Mouse (Mus musculus): ENCODE results near the gene Map3k5. TPM values are rescaled to one million over a fixed set of nuclear protein-coding genes. Genes with fewer than 3 reads are reported as not detected.

Gene Map3k5
- total RNA-seq, 2 experiments from 2014 or later, result 36.5 to 39.3 TPM

GRCm38 (mm10) chr10:20025781-20026520 is 91.7 kb downstream of the Map3k5 start:
- no peak for DNase-seq (ENCODE audit: extremely low spot score in 1 of 2, low spot score in 2 of 2)
- intact Hi-C loops (cut with DNase I), result no loop called here

- no peak for DNase-seq (ENCODE audit: extremely low spot score in 1 of 2, low spot score in 2 of 2)
- intact Hi-C loops (cut with DNase I), result no loop called here
Observed at GRCm38 (mm10) chr10:20030703-20031102, 96.4 kb downstream of the Map3k5 start.

- peak; percentile 46 to 71 for DNase-seq (ENCODE audit: extremely low spot score in 1 of 2, low spot score in 2 of 2)
- intact Hi-C loops (cut with DNase I), result no loop called here
Observed at GRCm38 (mm10) chr10:20031936-20032335, 97.7 kb downstream of the Map3k5 start.

- intact Hi-C loops (cut with DNase I), result no loop called here
- no peak for DNase-seq (ENCODE audit: extremely low spot score in 1 of 2, low spot score in 2 of 2)
Observed at GRCm38 (mm10) chr10:20036375-20036774, 102.1 kb downstream of the Map3k5 start.

GRCm38 (mm10) chr10:20036846-20037245 is 102.6 kb downstream of the Map3k5 start:
- intact Hi-C loops (cut with DNase I), result no loop called here
- DNase-seq (ENCODE audit: extremely low spot score in 1 of 2, low spot score in 2 of 2), result no peak

- no peak for DNase-seq (ENCODE audit: extremely low spot score in 1 of 2, low spot score in 2 of 2)
- intact Hi-C loops (cut with DNase I), result no loop called here
Observed at GRCm38 (mm10) chr10:20039531-20039930, 105.3 kb downstream of the Map3k5 start.

GRCm38 (mm10) chr10:20040116-20040515 is 105.8 kb downstream of the Map3k5 start:
- DNase-seq (ENCODE audit: extremely low spot score in 1 of 2, low spot score in 2 of 2), result peak in 1 of 2 experiments; percentile 30
- intact Hi-C loops (cut with DNase I), result no loop called here

- intact Hi-C loops (cut with DNase I), result no loop called here
- no peak for DNase-seq (ENCODE audit: extremely low spot score in 1 of 2, low spot score in 2 of 2)
Observed at GRCm38 (mm10) chr10:20040677-20041076, 106.4 kb downstream of the Map3k5 start.

- intact Hi-C loops (cut with DNase I), result no loop called here
- no peak for DNase-seq (ENCODE audit: extremely low spot score in 1 of 2, low spot score in 2 of 2)
Observed at GRCm38 (mm10) chr10:20042081-20042480, 107.8 kb downstream of the Map3k5 start.

GRCm38 (mm10) chr10:20044051-20044450 is 109.8 kb downstream of the Map3k5 start:
- intact Hi-C loops (cut with DNase I), result no loop called here
- DNase-seq (ENCODE audit: extremely low spot score in 1 of 2, low spot score in 2 of 2), result no peak

- intact Hi-C loops (cut with DNase I), result no loop called here
- no peak for DNase-seq (ENCODE audit: extremely low spot score in 1 of 2, low spot score in 2 of 2)
Observed at GRCm38 (mm10) chr10:20045733-20046495, 111.6 kb downstream of the Map3k5 start.

GRCm38 (mm10) chr10:20056859-20057644 is 122.8 kb downstream of the Map3k5 start:
- DNase-seq (ENCODE audit: extremely low spot score in 1 of 2, low spot score in 2 of 2), result no peak
- intact Hi-C loops (cut with DNase I), result no loop called here

- no peak for DNase-seq (ENCODE audit: extremely low spot score in 1 of 2, low spot score in 2 of 2)
- intact Hi-C loops (cut with DNase I), result no loop called here
Observed at GRCm38 (mm10) chr10:20058031-20058430, 123.8 kb downstream of the Map3k5 start.

- DNase-seq (ENCODE audit: extremely low spot score in 1 of 2, low spot score in 2 of 2), result no peak
- intact Hi-C loops (cut with DNase I), result no loop called here
Observed at GRCm38 (mm10) chr10:20058841-20059240, 124.6 kb downstream of the Map3k5 start.

- peak; percentile 49 to 59 for DNase-seq (ENCODE audit: extremely low spot score in 1 of 2, low spot score in 2 of 2)
- intact Hi-C loops (cut with DNase I), result no loop called here
Observed at GRCm38 (mm10) chr10:20060320-20060970, 126.2 kb downstream of the Map3k5 start.

GRCm38 (mm10) chr10:20064556-20065207 is 130.4 kb downstream of the Map3k5 start:
- DNase-seq (ENCODE audit: extremely low spot score in 1 of 2, low spot score in 2 of 2), result no peak
- intact Hi-C loops (cut with DNase I), result no loop called here

- DNase-seq (ENCODE audit: extremely low spot score in 1 of 2, low spot score in 2 of 2), result no peak
- intact Hi-C loops (cut with DNase I), result no loop called here
Observed at GRCm38 (mm10) chr10:20066069-20066665, 131.9 kb downstream of the Map3k5 start.

- no peak for DNase-seq (ENCODE audit: extremely low spot score in 1 of 2, low spot score in 2 of 2)
- intact Hi-C loops (cut with DNase I), result no loop called here
Observed at GRCm38 (mm10) chr10:20069771-20070460, 135.6 kb downstream of the Map3k5 start.

Data from left cerebral cortex, postnatal 10 days (tissue).